Mouse (Mus musculus) hindbrain, embryonic 11.5 days (tissue): ENCODE results near the gene Izumo4. TPM values are rescaled to one million over a fixed set of nuclear protein-coding genes. Genes with fewer than 3 reads are reported as not detected.
A peak's percentile ranks its signal among the peaks of the same experiment; 100 is the strongest.

Experiments used
- ATAC-seq: fragments of 200-750 bp; cut with Nextera tagmentation; 2 replicates; pipeline ENCODE4 v1.8.0; 2017; ENCODE audit warnings: mild to moderate bottlenecking, moderate TSS enrichment, moderate library complexity; ENCODE audit not compliant: low FRiP score
- DNase-seq: peaks from one replicate; pipeline ENCODE4 v3.0.0-alpha.2; 2015; ENCODE audit warnings: low spot score
- H3K27ac ChIP-seq: fragments of 300-500 bp; sonication (generic); 2 replicates; pipeline ENCODE4 v1.5.1; 2014; ENCODE audit warnings: mild to moderate bottlenecking, low read depth, low read length
- H3K27me3 ChIP-seq: fragments of 300-500 bp; sonication (generic); 2 replicates; pipeline ENCODE4 v1.6.1; 2014; ENCODE audit warnings: mild to moderate bottlenecking, low read length, moderate library complexity, mixed read lengths; ENCODE audit not compliant: control insufficient read depth, insufficient read depth
- H3K36me3 ChIP-seq: fragments of 300-500 bp; sonication (generic); 2 replicates; pipeline ENCODE4 v1.6.1; 2014; ENCODE audit warnings: mild to moderate bottlenecking, low read length, moderate library complexity, mixed read lengths; ENCODE audit not compliant: control insufficient read depth, insufficient read depth
- H3K4me1 ChIP-seq: fragments of 300-500 bp; sonication (generic); replicated peaks from 2 replicates; pipeline ENCODE4 v1.6.1; 2014; ENCODE audit warnings: low read length, mixed read lengths; ENCODE audit not compliant: control insufficient read depth, insufficient read depth
- H3K4me2 ChIP-seq: fragments of 300-500 bp; sonication (generic); replicated peaks from 2 replicates; pipeline ENCODE4 v1.6.1; 2014; ENCODE audit warnings: mild to moderate bottlenecking, low read depth, low read length
- H3K4me3 ChIP-seq: fragments of 300-500 bp; sonication (generic); 2 replicates; pipeline ENCODE4 v1.5.1; 2014; ENCODE audit warnings: low read depth, low read length
- H3K9ac ChIP-seq: fragments of 300-500 bp; sonication (generic); 2 replicates; pipeline ENCODE4 v1.6.1; 2014; ENCODE audit warnings: low read depth, low read length
- H3K9me3 ChIP-seq: fragments of 300-500 bp; sonication (generic); 2 replicates; pipeline ENCODE4 v1.6.1; 2016; ENCODE audit warnings: low read length; ENCODE audit not compliant: control insufficient read depth
- WGBS: fragments of 180-500 bp; shearing (Covaris S2); extraction: QIAGEN DNeasy Blood & Tissue Kit; methylation state at CpG from one replicate; pipeline ENCODE4 v1.1.7; 2014; 5-methylcytosine and 5-hydroxymethylcytosine counted together
- polyA plus RNA-seq: library from polyadenylated mRNA; unstranded; fragments of >200 nt; fragmentation: Nextera tagmentation; extraction: Ambion mirVana; gene quantifications from 2 replicates; pipeline ENCODE4 v1.2.1, GENCODE M21; 2014

Izumo4 gene
- polyA plus RNA-seq, 1 experiment from 2014 or later: 11.4 TPM

- H3K9ac ChIP-seq: peak within 1 kb of the TSS; percentile 96
- peak within 1 kb of the TSS; percentile 99 for H3K4me3 ChIP-seq
- no peaks in the 10 kb centered on the region for H3K27me3 ChIP-seq
- DNase-seq (peak; percentile 99), ATAC-seq (peak; percentile 100)
- WGBS: 3% methylated on average over 24 of the region's 25 CpGs
- H3K4me2 ChIP-seq: peak within 1 kb of the TSS; percentile 95
- H3K9me3 ChIP-seq: no peaks in the 10 kb centered on the region
- H3K27ac ChIP-seq: peak within 1 kb of the TSS; percentile 76
- no peaks in the 10 kb centered on the region for H3K36me3 ChIP-seq
- H3K4me1 ChIP-seq: peaks cover 11% of the 10 kb centered on the region
Measured at GRCm38 (mm10) chr10:80742180-80742978, 40.4 kb downstream of the Izumo4 start, which contains the start of gene Ap3d1. TSS of gene Ap3d1 (minus strand) at chr10:80742264.

GRCm38 (mm10) chr10:80744262-80744661 lies 42.3 kb downstream of the Izumo4 start:
- 37% methylated on average over 5 of the region's 5 CpGs for whole genome bisulfite sequencing
- DNase-seq: no peak
- ATAC-seq: no peak
- no peaks in the 10 kb centered on the region for H3K9me3 ChIP-seq
- H3K9ac ChIP-seq: no peak overlapping the region
- H3K27ac ChIP-seq: no peak overlapping the region
- H3K4me2 ChIP-seq: no peak overlapping the region
- no peak overlapping the region for H3K4me3 ChIP-seq
- no peaks in the 10 kb centered on the region for H3K27me3 ChIP-seq
- H3K4me1 ChIP-seq: peaks cover 11% of the 10 kb centered on the region
- H3K36me3 ChIP-seq: no peaks in the 10 kb centered on the region

- ATAC-seq (no peak), DNase-seq (peak; percentile 78)
- H3K4me3 ChIP-seq: no peak overlapping the region
- no peak overlapping the region for H3K4me2 ChIP-seq
- H3K9me3 ChIP-seq: no peaks in the 10 kb centered on the region
- H3K4me1 ChIP-seq: peaks cover 5% of the 10 kb centered on the region; the same call in 1 of the 2 replicates
- H3K36me3 ChIP-seq: no peaks in the 10 kb centered on the region
- no peak overlapping the region for H3K9ac ChIP-seq
- no peak overlapping the region for H3K27ac ChIP-seq
- H3K27me3 ChIP-seq: no peaks in the 10 kb centered on the region
- WGBS: 21% methylated on average over 3 of the region's 3 CpGs
Measured at GRCm38 (mm10) chr10:80747410-80747809, 45.4 kb downstream of the Izumo4 start.

DNA sequence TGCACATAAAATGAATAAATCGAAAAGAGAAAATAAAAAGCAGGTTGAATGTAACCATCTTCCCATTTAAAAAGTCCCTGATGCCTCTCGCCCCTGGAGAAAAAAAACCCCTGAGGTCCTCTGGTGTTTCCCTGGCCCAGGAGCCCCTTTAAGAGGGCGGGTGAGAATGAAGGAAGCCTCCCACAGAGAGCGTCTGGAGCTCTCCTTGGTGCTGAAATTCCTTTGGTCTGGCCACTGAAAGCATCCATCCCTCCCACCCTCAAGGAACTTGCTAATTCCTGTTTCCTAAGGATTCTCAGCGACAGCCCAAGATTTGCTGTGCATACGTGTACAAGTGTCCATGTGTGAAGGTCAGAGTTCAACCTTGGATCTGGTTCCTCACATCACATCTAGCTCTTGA lies 46.6 kb downstream of the Izumo4 start:
- Histone ChIP-seq H3K27me3 (no peaks in the 10 kb centered on the region), H3K9me3 (no peaks in the 10 kb centered on the region), H3K9ac (no peak overlapping the region), H3K4me2 (no peak overlapping the region), H3K36me3 (no peaks in the 10 kb centered on the region), H3K4me1 (peaks cover 7% of the 10 kb centered on the region; the same call in 1 of the 2 replicates), H3K27ac (no peak overlapping the region), H3K4me3 (no peak overlapping the region)
- DNase-seq: peak; percentile 78
- no peak for ATAC-seq
- WGBS: 15% methylated on average over 6 of the region's 6 CpGs

GRCm38 (mm10) chr10:80751188-80751832 lies 49.3 kb downstream of the Izumo4 start:
- Histone ChIP-seq H3K9ac (no peak overlapping the region), H3K36me3 (no peaks in the 10 kb centered on the region), H3K9me3 (no peaks in the 10 kb centered on the region), H3K27me3 (no peaks in the 10 kb centered on the region), H3K4me3 (no peak overlapping the region), H3K4me1 (peaks cover 7% of the 10 kb centered on the region), H3K27ac (no peak overlapping the region), H3K4me2 (0 out of 2 replicates have a peak overlapping the region, but pooled peaks have one; percentile 1)
- 15% methylated on average over 16 of the region's 16 CpGs for WGBS
- DNase-seq (peak; percentile 19), ATAC-seq (no peak)

DNA sequence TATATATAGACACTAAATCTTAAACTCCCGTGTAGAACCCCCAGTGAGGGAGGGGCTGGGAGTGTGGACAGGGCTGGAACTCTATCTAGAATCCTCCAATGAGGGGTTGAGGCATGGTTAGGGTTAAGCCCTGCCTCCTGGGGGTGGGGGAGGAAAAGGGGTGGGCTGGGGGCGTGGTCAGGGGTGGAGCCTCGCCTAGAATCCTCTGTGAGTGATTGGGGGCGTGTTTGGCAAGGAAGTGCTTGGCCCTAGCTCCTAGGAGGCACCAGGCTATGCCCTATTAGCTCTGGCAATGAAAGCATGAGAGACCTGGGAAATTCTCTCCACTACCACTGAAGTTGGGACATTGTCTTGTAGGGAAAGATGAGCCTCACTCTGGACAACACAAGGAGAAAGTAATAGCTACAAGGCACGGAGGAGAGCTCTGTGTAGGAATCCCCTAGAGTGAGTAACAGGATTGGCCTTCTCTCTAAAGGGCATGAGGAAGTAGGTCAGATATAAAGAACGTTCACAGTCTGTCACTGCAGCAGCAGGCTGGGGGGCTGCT lies 50.2 kb downstream of the Izumo4 start:
- Histone ChIP-seq H3K27ac (no peak overlapping the region), H3K4me1 (peaks cover 15% of the 10 kb centered on the region), H3K4me2 (peak overlapping the region; percentile 1; the same call in 1 of the 2 replicates), H3K9me3 (no peaks in the 10 kb centered on the region), H3K27me3 (no peaks in the 10 kb centered on the region), H3K4me3 (no peak overlapping the region), H3K36me3 (no peaks in the 10 kb centered on the region), H3K9ac (no peak overlapping the region)
- ATAC-seq: peak; percentile 59
- DNase-seq: peak; percentile 84
- 8% methylated on average over 6 of the region's 6 CpGs for WGBS

- no peaks in the 10 kb centered on the region for H3K36me3 ChIP-seq
- WGBS: 2% methylated on average over 26 of the region's 57 CpGs
- DNase-seq: peak; percentile 99
Measured at GRCm38 (mm10) chr10:80754594-80755290, 52.8 kb downstream of the Izumo4 start, which contains the start of gene Dot1l. TSS of gene Dot1l (plus strand) at chr10:80755206.

More at GRCm38 (mm10) chr10:80754594-80755290, 52.8 kb downstream of the Izumo4 start, which contains the start of gene Dot1l:
- Histone ChIP-seq H3K4me2 (peak within 1 kb of the TSS; percentile 97), H3K9me3 (no peaks in the 10 kb centered on the region), H3K9ac (peak within 1 kb of the TSS; percentile 98), H3K27ac (peak within 1 kb of the TSS; percentile 81), H3K4me3 (peak within 1 kb of the TSS; percentile 99), H3K27me3 (no peaks in the 10 kb centered on the region), H3K4me1 (peaks cover 18% of the 10 kb centered on the region)
- peak; percentile 89 for ATAC-seq
